In genomic region chr19:3656144-3656543, GRCm38 (mm10) we compare ENCODE assay signal across 17 mouse cellular contexts. TPM values are rescaled to one million over a fixed set of nuclear protein-coding genes. Genes with fewer than 3 reads are reported as not detected.
DNase-seq lines count a peak whose midpoint lies in the region; ATAC-seq and TF ChIP-seq lines count a peak whose summit lies in the region.
"Had no signal": no experiment of that assay in that cellular context is flagged by ENCODE, and none has a peak within 500 bp of the region (broad histone marks: within the 10 kb centered on the region; RNA-seq: fewer than 3 reads in every experiment).

No protein-coding gene starts in this region.

- TF ChIP-seq EP300 in stomach, postnatal 0 days (optimal IDR thresholded peaks at IDR 0.05) = no peak

- no peak overlapping the region for H3K4me2 ChIP-seq in limb, embryonic 12.5 days
- H3K4me2 ChIP-seq in stomach, postnatal 0 days (replicated peaks; ENCODE audit: low read depth) = no peak overlapping the region
- H3K4me2 ChIP-seq: kidney, embryonic 15.5 days; liver, embryonic 15.5 days; midbrain, embryonic 11.5 days had no signal

- peaks cover 22% of the 10 kb centered on the region for H3K9me3 ChIP-seq in limb, embryonic 12.5 days
- H3K9me3 ChIP-seq in limb, embryonic 10.5 days (replicated peaks) = 0 out of 2 replicates have a peak, but pooled peaks cover 3% of the 10 kb centered on the region
- H3K9me3 ChIP-seq in stomach, postnatal 0 days (ENCODE audit: control insufficient read depth, low read length) = no peaks in the 10 kb centered on the region
- H3K9me3 ChIP-seq: liver, embryonic 15.5 days had no signal

- H3K9ac ChIP-seq in limb, embryonic 12.5 days (replicated peaks) = no peak overlapping the region
- no peak overlapping the region for H3K9ac ChIP-seq in stomach, postnatal 0 days (ENCODE audit: low read length)
- H3K9ac ChIP-seq: kidney, embryonic 15.5 days; liver, embryonic 15.5 days had no signal

- peak; percentile 28 for DNase-seq in CD4-positive, CD25-positive, alpha-beta regulatory T cell, adult 2 months (ENCODE audit: low read depth, low spot score)
- DNase-seq in limb, embryonic 10.5 days (ENCODE audit: low spot score) = no peak
- no peak for DNase-seq in thymus, adult 2 months
- no peak for DNase-seq in thymus, postnatal 10 days (ENCODE audit: low spot score in 2 of 2)
- no peak for DNase-seq in stomach, postnatal 0 days (ENCODE audit: low spot score)
- no peak for DNase-seq in cerebellum, postnatal 25 days
- DNase-seq: adrenal gland, postnatal 25 days; cerebellum, adult 2 months; gastrocnemius, postnatal 14 days; layer of hippocampus, postnatal 36 days; right cerebral cortex, postnatal 25 days had no signal

- TF ChIP-seq POLR2A in thymus, adult 2 months (IDR thresholded peaks at IDR 0.05; ENCODE audit: control insufficient read depth, extremely low read depth, insufficient read depth, low read length, poor library complexity) = no peak

- WGBS in limb, embryonic 12.5 days = 67% methylated on average over 1 of the region's 1 CpGs
- 71% methylated on average over 1 of the region's 1 CpGs for WGBS in limb, embryonic 10.5 days
- 29% methylated on average over 1 of the region's 1 CpGs for WGBS in thymus, adult 2 months
- WGBS in stomach, postnatal 0 days = 38% methylated on average over 1 of the region's 1 CpGs

- no peak for TF ChIP-seq CTCF in thymus, adult 2 months (IDR thresholded peaks at IDR 0.05; ENCODE audit: borderline replicate concordance, control insufficient read depth, extremely low read depth, insufficient read depth, low read length, poor library complexity)
- TF ChIP-seq CTCF in stomach, postnatal 0 days (IDR thresholded peaks at IDR 0.05; ENCODE audit: low read depth) = no peak

- ATAC-seq in CD4-positive, CD25-positive, alpha-beta regulatory T cell, adult 4 months = no peak
- ATAC-seq in limb, embryonic 12.5 days (ENCODE audit: insufficient number of reproducible peaks, insufficient read depth, low FRiP score, low TSS enrichment, low read depth) = no peak
- peak; percentile 50 for ATAC-seq in stomach, postnatal 0 days (ENCODE audit: low FRiP score, low TSS enrichment)

- peaks cover 3% of the 10 kb centered on the region; the same call in 1 of the 2 replicates for H3K4me1 ChIP-seq in limb, embryonic 12.5 days (replicated peaks)
- peaks cover 5% of the 10 kb centered on the region; the same call in 1 of the 2 replicates for H3K4me1 ChIP-seq in limb, embryonic 10.5 days
- peaks cover 42% of the 10 kb centered on the region for H3K4me1 ChIP-seq in thymus, adult 2 months (replicated peaks; ENCODE audit: control insufficient read depth, insufficient read depth, low read length)
- H3K4me1 ChIP-seq in stomach, postnatal 0 days (replicated peaks; ENCODE audit: control insufficient read depth, insufficient read depth) = no peaks in the 10 kb centered on the region

- H3K36me3 ChIP-seq in limb, embryonic 12.5 days = peaks cover 80% of the 10 kb centered on the region
- peaks cover 86% of the 10 kb centered on the region for H3K36me3 ChIP-seq in limb, embryonic 10.5 days
- peaks cover 7% of the 10 kb centered on the region for H3K36me3 ChIP-seq in thymus, adult 2 months (ENCODE audit: control insufficient read depth, insufficient read depth, low read length)
- H3K36me3 ChIP-seq in stomach, postnatal 0 days (ENCODE audit: control insufficient read depth, insufficient read depth, low read length) = peaks cover 16% of the 10 kb centered on the region

- H3K27me3 ChIP-seq in limb, embryonic 12.5 days = no peaks in the 10 kb centered on the region
- no peaks in the 10 kb centered on the region for H3K27me3 ChIP-seq in limb, embryonic 10.5 days (ENCODE audit: low read depth, poor library complexity, severe bottlenecking)
- no peaks in the 10 kb centered on the region for H3K27me3 ChIP-seq in thymus, adult 2 months (ENCODE audit: control insufficient read depth, insufficient read depth, low read length)
- H3K27me3 ChIP-seq in stomach, postnatal 0 days (ENCODE audit: control insufficient read depth, insufficient read depth, low read length) = no peaks in the 10 kb centered on the region
- H3K27me3 ChIP-seq: kidney, embryonic 15.5 days; liver, embryonic 15.5 days had no signal

- H3K4me3 ChIP-seq in limb, embryonic 12.5 days (replicated peaks) = no peak overlapping the region
- H3K4me3 ChIP-seq in limb, embryonic 10.5 days = no peak overlapping the region
- H3K4me3 ChIP-seq in thymus, adult 2 months (ENCODE audit: control insufficient read depth, insufficient read depth, low read length) = no peak overlapping the region
- H3K4me3 ChIP-seq in stomach, postnatal 0 days (ENCODE audit: low read depth, low read length) = no peak overlapping the region
- H3K4me3 ChIP-seq: hindbrain, embryonic 10.5 days; kidney, embryonic 15.5 days; liver, embryonic 15.5 days had no signal

- peak overlapping the region; percentile 64 for H3K27ac ChIP-seq in limb, embryonic 12.5 days
- H3K27ac ChIP-seq in limb, embryonic 10.5 days = no peak overlapping the region
- peak overlapping the region; percentile 36; the same call in 1 of the 2 replicates for H3K27ac ChIP-seq in thymus, adult 2 months (ENCODE audit: control insufficient read depth, insufficient read depth, low read length)
- no peak overlapping the region for H3K27ac ChIP-seq in stomach, postnatal 0 days (replicated peaks)
- H3K27ac ChIP-seq: hindbrain, embryonic 10.5 days; kidney, embryonic 15.5 days; liver, embryonic 15.5 days had no signal

RNA-seq across cellular contexts. Expression of gene Lrp5, which starts 30.2 kb away (rescaled TPM):
- under 1 TPM in 1 of 2 experiments, not detected in 1; 0.08 TPM for polyA plus RNA-seq in CD4-positive, CD25-positive, alpha-beta regulatory T cell, adult 4 months (2017; shearing (Covaris generic))
- polyA plus RNA-seq in limb, embryonic 12.5 days (2016; fragmentation: Nextera tagmentation; extraction: Ambion mirVana) = 7.7 and 8.4 TPM in 2 replicates
- polyA plus RNA-seq in limb, embryonic 10.5 days (2016; fragmentation: Nextera tagmentation; extraction: Ambion mirVana) = 6.6 and 8.2 TPM in 2 replicates
- polyA plus RNA-seq in thymus, adult 2 months (2012; rRNA removed) = 35.9 and 48.9 TPM in 2 replicates
- 2.6 and 2.7 TPM in 2 replicates for polyA plus RNA-seq in stomach, postnatal 0 days (2015; fragmentation: Nextera tagmentation; extraction: Ambion mirVana)

RNA-seq across cellular contexts. Expression of gene 1810055G02Rik, which starts 51.9 kb away (rescaled TPM):
- polyA plus RNA-seq in CD4-positive, CD25-positive, alpha-beta regulatory T cell, adult 4 months (2017; shearing (Covaris generic)) = 1 to 10 TPM; 6.7 to 8.0 TPM
- polyA plus RNA-seq in limb, embryonic 12.5 days (2016; fragmentation: Nextera tagmentation; extraction: Ambion mirVana) = 33.0 and 41.1 TPM in 2 replicates
- polyA plus RNA-seq in limb, embryonic 10.5 days (2016; fragmentation: Nextera tagmentation; extraction: Ambion mirVana) = 43.8 and 47.2 TPM in 2 replicates
- 24.8 and 25.2 TPM in 2 replicates for polyA plus RNA-seq in thymus, adult 2 months (2012; rRNA removed)
- 17.1 and 18.8 TPM in 2 replicates for polyA plus RNA-seq in stomach, postnatal 0 days (2015; fragmentation: Nextera tagmentation; extraction: Ambion mirVana)

Comparison
In these comparisons a context has a peak if more than half of its experiments do, and no peak if none do; other contexts are left out.
1. H3K27ac ChIP-seq: peak in limb, embryonic 12.5 days (single experiment) and thymus, adult 2 months (single experiment); none in limb, embryonic 10.5 days (single experiment) and stomach, postnatal 0 days (single experiment).